Mouse (Mus musculus) inflammation-experienced regulatory T-cells (primary cell): ENCODE results near the gene Kcnj2. TPM values are rescaled to one million over a fixed set of nuclear protein-coding genes. Genes with fewer than 3 reads are reported as not detected.

Source experiments
- polyA plus RNA-seq, 2 experiments: library from polyadenylated mRNA; unstranded; fragments of 100-300 nt; shearing (Covaris generic); gene quantifications; one replicate each; pipeline ENCODE4 v1.2.1; 2017

The Kcnj2 gene
- polyA plus RNA-seq, result under 1 TPM; 0.11 to 0.40 TPM

GRCm38 (mm10) chr11:111065635-111066298 lies at the start of gene Kcnj2:
Gene Kcnj2 (plus strand): TSS chr11:111066164.

Other genes with a start within 250 kb of the Kcnj2 start
- gene Kcnj16, start 98.1 kb upstream of the Kcnj2 start, polyA plus RNA-seq, result 1 to 10 TPM in 1 of 2 experiments, under 1 TPM in 1; 0.29 to 1.0 TPM